Mouse (Mus musculus) spleen, postnatal 14 days (tissue): ENCODE results near the gene Cald1.

ENCODE experiments used
- DNase-seq, 2 experiments: peaks; one replicate each; pipeline ENCODE4 v3.0.0; 2021 to 2022; ENCODE audit warnings: low spot score in 2 of 2

Gene Cald1

GRCm38 (mm10) chr6:34719141-34719680 is 120.9 kb downstream of the Cald1 start:
- no peak for DNase-seq

DNA sequence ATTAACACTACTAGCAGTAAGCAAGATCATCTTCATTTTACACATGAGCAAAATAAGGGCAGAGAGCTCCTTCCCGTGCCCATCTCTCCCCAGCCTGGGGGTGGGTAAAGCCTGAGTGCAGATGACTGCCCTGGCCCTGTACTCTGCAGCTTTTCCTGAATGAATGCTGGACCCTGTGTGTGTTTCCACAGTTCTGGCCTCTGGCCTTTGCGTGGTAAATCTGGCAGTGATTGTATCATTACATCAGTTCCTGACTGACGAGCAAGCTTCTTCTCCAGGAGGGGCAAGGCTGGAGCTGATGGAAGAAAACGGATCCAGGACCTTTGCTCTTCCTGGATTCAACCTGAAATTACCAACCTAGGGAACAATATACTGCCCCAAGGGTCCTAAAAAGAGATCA is 122.1 kb downstream of the Cald1 start:
- DNase-seq = no peak

GRCm38 (mm10) chr6:34721740-34722139 is 123.4 kb downstream of the Cald1 start:
- DNase-seq = no peak

- no peak for DNase-seq
Measured at GRCm38 (mm10) chr6:34722660-34723059, 124.4 kb downstream of the Cald1 start.

DNA sequence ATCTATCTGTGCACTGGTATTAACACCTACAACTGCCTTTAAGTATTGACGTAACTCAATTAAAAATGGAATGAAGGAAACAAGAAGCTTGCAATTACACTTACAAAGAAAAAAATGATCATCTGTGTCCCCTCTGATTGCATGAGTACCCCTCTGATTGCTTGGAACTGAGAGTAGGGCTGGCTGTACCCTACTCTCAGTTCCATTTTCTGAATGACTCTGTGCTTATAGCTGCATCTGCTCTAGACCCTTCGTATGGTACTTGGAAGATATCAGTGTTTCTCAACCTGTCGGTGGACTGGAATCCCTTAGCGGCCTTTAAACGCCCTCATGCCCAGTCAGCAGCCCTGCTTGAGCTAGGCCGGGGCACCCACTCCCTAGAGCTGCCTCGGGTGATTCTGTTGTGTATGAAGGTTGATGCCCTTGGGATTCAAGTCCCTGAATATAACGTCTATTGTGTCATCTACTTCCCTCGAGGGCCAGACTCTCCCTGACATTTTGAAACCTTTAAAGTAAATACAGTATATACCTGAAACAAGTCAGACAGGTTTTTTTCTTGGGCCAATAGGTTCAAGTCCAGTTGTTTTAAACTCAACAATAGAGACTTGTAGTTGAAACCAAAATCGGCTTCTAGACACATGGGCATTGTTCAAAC is 125.1 kb downstream of the Cald1 start:
- no peak for DNase-seq

DNA sequence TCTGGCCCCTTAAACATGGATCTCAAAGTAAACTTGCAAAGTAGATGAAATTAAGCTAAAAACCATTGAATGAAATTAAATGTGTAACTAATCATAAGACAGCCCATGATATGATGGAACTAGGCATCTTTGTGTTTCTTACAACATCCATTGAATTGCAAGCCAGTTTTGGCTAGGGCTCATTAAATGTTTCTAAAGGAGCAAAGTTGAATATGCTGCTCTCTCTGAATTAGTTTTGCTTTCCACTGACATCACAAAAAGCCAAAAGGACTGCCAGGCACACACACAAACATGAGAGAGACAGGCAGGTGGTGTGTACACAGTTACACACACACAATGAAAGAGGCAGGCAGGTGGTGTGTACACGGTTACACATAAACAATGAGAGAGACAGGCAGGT is 127.4 kb downstream of the Cald1 start:
- DNase-seq = no peak

GRCm38 (mm10) chr6:34726104-34726503 is 127.8 kb downstream of the Cald1 start:
- no peak for DNase-seq

GRCm38 (mm10) chr6:34727316-34727983 is 129.2 kb downstream of the Cald1 start:
- DNase-seq = no peak

DNA sequence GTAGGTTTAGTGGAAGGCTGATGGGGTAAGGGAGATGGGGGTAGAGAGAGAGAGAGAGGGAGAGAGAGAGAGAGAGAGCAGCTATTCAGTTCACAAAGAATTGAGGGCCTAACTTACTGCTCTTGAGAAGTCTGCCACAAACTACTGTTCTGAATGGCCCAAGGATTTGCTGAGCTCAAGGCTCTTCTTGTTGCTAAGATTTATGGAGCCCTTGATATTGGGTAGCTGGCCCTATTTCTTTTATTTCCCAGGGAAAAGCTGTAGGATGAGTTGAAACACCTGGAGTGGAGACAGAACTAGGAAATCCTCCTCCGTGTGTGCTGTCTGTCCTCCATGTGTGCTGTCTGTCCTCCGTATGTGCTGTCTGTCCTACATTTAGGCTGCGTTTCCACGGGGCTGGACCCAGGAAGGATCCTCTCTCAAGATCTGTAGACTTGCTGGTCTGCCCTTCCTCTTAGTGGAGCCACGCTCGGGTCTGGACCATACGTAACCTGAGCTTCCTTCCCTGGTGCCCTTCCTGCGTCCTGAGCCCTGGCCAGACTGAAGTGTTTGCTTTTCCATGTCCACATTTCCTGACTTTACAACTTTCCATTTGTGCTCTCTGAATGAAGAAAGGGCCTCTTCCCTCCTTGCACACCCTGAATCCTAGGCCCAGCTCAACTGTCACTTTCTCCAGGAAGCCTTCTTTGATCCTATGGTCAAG is 131.3 kb downstream of the Cald1 start:
- DNase-seq = no peak

- no peak for DNase-seq
Measured at GRCm38 (mm10) chr6:34731007-34731406, 132.7 kb downstream of the Cald1 start.

DNA sequence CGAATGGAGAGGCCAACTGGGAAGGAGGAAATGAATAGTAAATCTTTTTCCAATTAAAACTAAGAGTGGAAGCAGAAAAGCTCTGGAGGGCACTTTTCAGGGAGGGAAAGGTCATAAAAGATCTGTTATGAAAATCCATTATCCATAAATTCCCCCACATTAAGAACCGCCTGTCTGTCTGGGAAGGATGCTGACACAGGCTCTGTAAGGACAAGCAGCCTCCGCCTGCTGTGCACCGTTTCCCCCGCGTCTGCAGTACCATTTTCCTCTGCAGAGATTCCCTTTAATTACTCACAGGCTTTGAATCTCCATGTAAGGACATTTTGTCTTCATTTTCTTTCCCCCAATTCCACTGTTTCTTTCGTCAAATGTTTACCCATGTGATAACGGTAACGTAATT is 133.2 kb downstream of the Cald1 start:
- no peak for DNase-seq

DNA sequence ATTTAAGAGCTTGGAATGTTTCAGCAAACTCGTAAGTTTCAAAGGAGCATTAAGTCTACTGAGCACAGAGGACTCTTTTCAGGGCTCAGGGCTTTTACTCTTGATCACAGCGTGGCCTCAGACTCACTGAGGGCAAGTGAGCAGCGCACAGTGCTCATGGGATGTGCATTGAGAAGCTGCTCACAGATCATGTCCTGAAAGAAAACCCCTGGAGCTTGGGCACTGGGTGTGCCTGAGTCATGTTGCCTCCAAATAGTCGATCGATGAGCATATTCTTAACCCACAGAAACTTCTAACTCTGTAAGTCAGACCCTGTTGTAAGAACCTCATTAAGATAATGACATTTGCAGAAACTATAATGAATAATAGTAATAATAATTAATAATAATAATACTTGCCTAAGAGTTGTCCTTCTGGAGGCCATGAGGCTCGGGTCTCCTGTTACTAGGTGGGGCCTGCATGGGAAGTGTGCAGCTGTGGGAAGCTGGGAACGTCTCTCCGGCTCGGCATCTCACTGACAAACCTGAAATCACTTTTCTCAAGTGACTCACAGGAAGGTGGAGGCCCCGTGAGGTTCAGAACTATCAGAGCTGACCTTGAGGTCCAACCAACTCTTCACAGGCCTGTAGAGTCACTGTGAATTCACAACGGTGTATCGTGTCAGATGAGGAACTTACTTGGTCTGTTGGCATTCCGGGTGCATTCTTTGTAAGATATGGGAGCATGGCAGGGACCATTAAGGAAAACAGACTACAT is 136.8 kb downstream of the Cald1 start:
- no peak for DNase-seq

GRCm38 (mm10) chr6:34736934-34737333 is 138.6 kb downstream of the Cald1 start:
- no peak for DNase-seq

GRCm38 (mm10) chr6:34743946-34744345 is 145.6 kb downstream of the Cald1 start:
- no peak for DNase-seq

DNA sequence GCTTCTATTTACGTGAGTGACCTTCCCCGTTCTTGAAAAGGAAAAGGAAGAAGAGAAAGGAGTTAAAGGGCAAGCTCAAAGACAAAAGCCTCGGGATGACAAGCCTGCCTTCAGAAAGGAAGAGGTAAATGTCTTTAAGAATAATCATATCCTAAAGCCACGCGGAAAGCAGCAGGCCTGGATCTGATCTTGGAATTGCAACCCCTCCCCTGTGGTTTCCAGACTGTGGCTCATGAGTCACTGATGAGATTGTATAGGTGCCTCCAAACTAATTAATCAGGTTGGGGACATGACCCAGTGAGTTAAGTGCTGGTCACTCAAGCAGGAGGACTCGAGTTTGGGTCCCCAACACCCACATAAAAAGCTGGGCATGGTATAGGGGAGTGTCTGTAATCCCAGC is 149.5 kb downstream of the Cald1 start:
- no peak for DNase-seq

GRCm38 (mm10) chr6:34748566-34748965 is 150.3 kb downstream of the Cald1 start:
- no peak for DNase-seq

DNA sequence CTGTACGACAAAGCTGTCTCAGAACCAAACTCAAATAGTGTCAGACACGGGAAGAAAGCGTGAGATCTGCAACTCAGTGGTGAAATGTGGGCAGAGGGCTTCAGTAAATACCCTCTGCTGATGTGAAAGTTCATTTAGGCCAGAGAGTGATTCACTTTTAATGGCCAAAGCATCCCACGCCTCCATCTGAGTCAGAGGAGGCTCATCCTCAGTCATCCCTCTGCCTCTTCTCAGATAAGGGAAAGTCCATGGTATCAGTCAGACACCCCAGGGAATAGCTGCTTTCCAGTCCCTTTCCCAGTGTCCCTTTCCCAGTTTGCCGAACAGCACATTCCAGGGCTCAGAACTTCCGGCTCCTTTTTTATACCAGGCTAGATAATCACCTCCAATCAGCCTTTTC is 151.2 kb downstream of the Cald1 start:
- no peak for DNase-seq

GRCm38 (mm10) chr6:34750487-34751120 is 152.3 kb downstream of the Cald1 start:
- no peak for DNase-seq

GRCm38 (mm10) chr6:34751625-34752024 is 153.3 kb downstream of the Cald1 start:
- no peak for DNase-seq

- DNase-seq = no peak
Measured at GRCm38 (mm10) chr6:34754448-34754847, 156.1 kb downstream of the Cald1 start.

DNA sequence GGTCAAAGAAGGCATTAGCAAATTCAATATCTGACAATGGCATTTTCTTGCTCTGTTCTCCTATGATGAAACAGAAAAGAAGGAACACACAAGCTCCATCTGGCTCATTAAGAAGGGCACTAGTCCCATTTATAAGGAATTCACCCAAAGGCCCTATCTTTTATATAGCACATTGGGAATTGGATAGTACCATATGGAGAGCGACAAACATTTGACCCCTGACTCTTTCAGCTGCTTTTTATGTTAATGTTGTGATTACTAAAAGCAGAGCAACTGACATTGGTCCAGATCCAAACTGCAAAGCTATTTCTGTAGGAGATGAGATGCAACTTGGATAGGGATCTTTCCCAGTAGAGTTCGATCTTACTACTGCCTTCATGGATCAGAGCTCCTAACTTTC is 160.0 kb downstream of the Cald1 start:
- DNase-seq = no peak

GRCm38 (mm10) chr6:34760023-34760422 is 161.7 kb downstream of the Cald1 start:
- DNase-seq = peak in 1 of 2 experiments; percentile 15
